In the genomic region with DNA sequence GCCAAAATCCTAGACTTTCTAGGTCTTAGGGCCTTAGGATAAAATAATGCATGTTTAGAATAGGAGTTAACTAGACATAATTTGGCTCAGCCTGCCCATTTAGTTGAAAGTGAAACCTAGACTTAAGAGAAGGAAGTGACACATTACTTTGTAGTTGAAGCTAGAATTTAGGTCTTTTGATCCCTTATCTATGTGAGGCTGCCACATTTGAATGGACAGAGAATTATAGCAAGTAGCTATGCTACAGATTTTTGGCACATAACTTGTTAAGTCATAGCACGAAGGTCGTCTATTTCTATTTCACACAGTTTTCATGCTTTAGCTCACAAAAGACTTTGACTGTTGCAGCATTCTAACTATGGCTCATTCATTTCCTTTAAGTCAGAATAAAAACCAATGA, we compare ENCODE assay signal across 27 mouse cellular contexts. TPM values are rescaled to one million over a fixed set of nuclear protein-coding genes. Genes with fewer than 3 reads are reported as not detected.
DNase-seq lines count a peak whose midpoint lies in the region; ATAC-seq and TF ChIP-seq lines count a peak whose summit lies in the region.
"Had no signal": no experiment of that assay in that cellular context is flagged by ENCODE, and none has a peak within 500 bp of the region (broad histone marks: within the 10 kb centered on the region; RNA-seq: fewer than 3 reads in every experiment).

No protein-coding gene starts in this region.

- no peak for TF ChIP-seq CTCF in MEL (IDR thresholded peaks at IDR 0.05 in 2 of 3, conservative IDR thresholded peaks at IDR 0.05 in 1 of 3; ENCODE audit: control insufficient read depth in 1 of 3, insufficient read depth in 1 of 3, low read depth in 2 of 3, low read length in 3 of 3, poor library complexity in 1 of 3, severe bottlenecking in 1 of 3)

- peak; percentile 4 for DNase-seq in thymus, postnatal 0 days (ENCODE audit: low spot score)
- no peak for DNase-seq in thymus, postnatal 36 days
- DNase-seq in MEL (ENCODE audit: low read depth, low spot score), result peak; percentile 69
- DNase-seq in liver, embryonic 13.5 days, result no peak
- no peak for DNase-seq in limb, embryonic 10.5 days (ENCODE audit: low spot score)
- no peak for DNase-seq in cerebellum, postnatal 10 days
- DNase-seq in adrenal gland, adult 18-20 months (ENCODE audit: low spot score in 2 of 2), result no peak
- no peak for DNase-seq in frontal cortex, adult 2 months (ENCODE audit: extremely low spot score in 1 of 2, low spot score in 1 of 2)
- DNase-seq: adrenal gland, adult 8-10 months; cerebellum, adult 8-10 months; cerebellum, postnatal 36 days; embryo, embryonic 11 days; gastrocnemius, postnatal 14 days; heart, postnatal 14 days; kidney, adult 2 months; kidney, postnatal 4 days; lung, postnatal 36 days; right cerebral cortex, postnatal 4 days; thymus, adult 2 months had no signal

- no peak for ATAC-seq in liver, embryonic 13.5 days (ENCODE audit: low read depth)
- ATAC-seq: forebrain, embryonic 15.5 days; intestine, embryonic 15.5 days; midbrain, embryonic 13.5 days had no signal

- no peaks in the 10 kb centered on the region for H3K9me3 ChIP-seq in MEL (replicated peaks; ENCODE audit: insufficient read depth, low read length)
- no peaks in the 10 kb centered on the region for H3K9me3 ChIP-seq in liver, embryonic 13.5 days (replicated peaks)
- H3K9me3 ChIP-seq in limb, embryonic 10.5 days (replicated peaks), result no peaks in the 10 kb centered on the region
- H3K9me3 ChIP-seq: embryonic facial prominence, embryonic 13.5 days; forebrain, embryonic 10.5 days; forebrain, embryonic 15.5 days; hindbrain, embryonic 10.5 days; hindbrain, embryonic 15.5 days; intestine, embryonic 15.5 days; midbrain, embryonic 13.5 days; neural tube, embryonic 12.5 days had no signal

- 53% methylated on average over 2 of the region's 2 CpGs for WGBS in liver, embryonic 13.5 days (ENCODE audit: insufficient replicate concordance)
- WGBS in limb, embryonic 10.5 days, result 87% methylated on average over 2 of the region's 2 CpGs

- no peaks in the 10 kb centered on the region for H3K27me3 ChIP-seq in MEL (ENCODE audit: control insufficient read depth in 1 of 2, insufficient read depth in 2 of 2, low read length in 2 of 2)
- H3K27me3 ChIP-seq in liver, embryonic 13.5 days, result no peaks in the 10 kb centered on the region
- peaks cover 11% of the 10 kb centered on the region; the same call in 1 of the 2 replicates for H3K27me3 ChIP-seq in limb, embryonic 10.5 days (ENCODE audit: low read depth, poor library complexity, severe bottlenecking)
- H3K27me3 ChIP-seq: embryonic facial prominence, embryonic 13.5 days; forebrain, embryonic 15.5 days; hindbrain, embryonic 15.5 days; intestine, embryonic 15.5 days; midbrain, embryonic 13.5 days; neural tube, embryonic 12.5 days had no signal

- 0 out of 2 replicates have a peak overlapping the region, but pooled peaks have one; percentile 21 for H3K4me2 ChIP-seq in liver, embryonic 13.5 days
- H3K4me2 ChIP-seq: embryonic facial prominence, embryonic 13.5 days; forebrain, embryonic 15.5 days; hindbrain, embryonic 15.5 days; intestine, embryonic 15.5 days; midbrain, embryonic 13.5 days; neural tube, embryonic 12.5 days had no signal

- peak overlapping the region; percentile 63 for H3K27ac ChIP-seq in MEL (ENCODE audit: control insufficient read depth, low read depth, low read length)
- no peak overlapping the region for H3K27ac ChIP-seq in liver, embryonic 13.5 days
- H3K27ac ChIP-seq in limb, embryonic 10.5 days, result no peak overlapping the region
- H3K27ac ChIP-seq: embryonic facial prominence, embryonic 13.5 days; forebrain, embryonic 10.5 days; forebrain, embryonic 15.5 days; hindbrain, embryonic 10.5 days; hindbrain, embryonic 15.5 days; intestine, embryonic 15.5 days; midbrain, embryonic 13.5 days; neural tube, embryonic 12.5 days had no signal

- peak overlapping the region; percentile 58 for H3K9ac ChIP-seq in MEL (ENCODE audit: control insufficient read depth, low read depth, low read length, poor library complexity, severe bottlenecking)
- no peak overlapping the region for H3K9ac ChIP-seq in liver, embryonic 13.5 days
- H3K9ac ChIP-seq: embryonic facial prominence, embryonic 13.5 days; forebrain, embryonic 15.5 days; hindbrain, embryonic 15.5 days; intestine, embryonic 15.5 days; midbrain, embryonic 13.5 days; neural tube, embryonic 12.5 days had no signal

- no peak for TF ChIP-seq EP300 in MEL (IDR thresholded peaks at IDR 0.05; ENCODE audit: low read depth in 1 of 2, low read length in 2 of 2)

- no peak for TF ChIP-seq POLR2A in MEL (IDR thresholded peaks at IDR 0.05; ENCODE audit: control insufficient read depth in 1 of 2, insufficient read depth in 1 of 2, low read depth in 1 of 2, low read length in 2 of 2, poor library complexity in 1 of 2)

- no peak for TF ChIP-seq RAD21 in MEL (IDR thresholded peaks at IDR 0.05; ENCODE audit: low read depth, low read length)

- peak overlapping the region; percentile 7 to 86; a peak in 3 of 4 replicates for H3K4me3 ChIP-seq in MEL (ENCODE audit: control insufficient read depth in 1 of 2, insufficient read depth in 1 of 2, low read depth in 2 of 2, low read length in 2 of 2)
- no peak overlapping the region for H3K4me3 ChIP-seq in liver, embryonic 13.5 days (replicated peaks)
- H3K4me3 ChIP-seq in limb, embryonic 10.5 days, result no peak overlapping the region
- H3K4me3 ChIP-seq: embryonic facial prominence, embryonic 13.5 days; forebrain, embryonic 10.5 days; forebrain, embryonic 15.5 days; hindbrain, embryonic 10.5 days; hindbrain, embryonic 15.5 days; intestine, embryonic 15.5 days; midbrain, embryonic 13.5 days; neural tube, embryonic 12.5 days had no signal

- peaks cover 69% of the 10 kb centered on the region for H3K79me2 ChIP-seq in MEL (ENCODE audit: control insufficient read depth, insufficient read depth, low read length, poor library complexity)

- H3K36me3 ChIP-seq in MEL (ENCODE audit: control insufficient read depth in 1 of 2, insufficient read depth in 2 of 2, low read length in 2 of 2), result peaks cover 2 to 36% of the 10 kb centered on the region in 2 experiments; a peak in 3 of 4 replicates
- no peaks in the 10 kb centered on the region for H3K36me3 ChIP-seq in liver, embryonic 13.5 days
- no peaks in the 10 kb centered on the region for H3K36me3 ChIP-seq in limb, embryonic 10.5 days
- H3K36me3 ChIP-seq: embryonic facial prominence, embryonic 13.5 days; forebrain, embryonic 10.5 days; forebrain, embryonic 15.5 days; hindbrain, embryonic 10.5 days; hindbrain, embryonic 15.5 days; intestine, embryonic 15.5 days; midbrain, embryonic 13.5 days; neural tube, embryonic 12.5 days had no signal

- peaks cover 9 to 12% of the 10 kb centered on the region in 2 experiments for H3K4me1 ChIP-seq in MEL (ENCODE audit: control insufficient read depth in 1 of 2, insufficient read depth in 2 of 2, low read length in 2 of 2)
- H3K4me1 ChIP-seq in liver, embryonic 13.5 days (replicated peaks), result peaks cover 9% of the 10 kb centered on the region
- H3K4me1 ChIP-seq in limb, embryonic 10.5 days, result no peaks in the 10 kb centered on the region
- H3K4me1 ChIP-seq: forebrain, embryonic 10.5 days; forebrain, embryonic 15.5 days; hindbrain, embryonic 10.5 days; intestine, embryonic 15.5 days; midbrain, embryonic 13.5 days; neural tube, embryonic 12.5 days had no signal

TF ChIP-seq in MEL, 35 proteins besides CTCF, POLR2A, EP300 and RAD21:
- TF ChIP-seq GATA1 (IDR thresholded peaks at IDR 0.05; ENCODE audit: low read depth, low read length), result peak; percentile 72
- TF ChIP-seq SIN3A (IDR thresholded peaks at IDR 0.05; ENCODE audit: low read length), result peak; percentile 85
- TF ChIP-seq GABPA (IDR thresholded peaks at IDR 0.05; ENCODE audit: low read depth, low read length), result no peak
- TF ChIP-seq CHD1 (IDR thresholded peaks at IDR 0.05; ENCODE audit: low read depth, low read length), result 0 out of 2 replicates have a peak, but pooled peaks have one; percentile 24
- 0 out of 2 replicates have a peak, but pooled peaks have one; percentile 26 for TF ChIP-seq MYC (IDR thresholded peaks at IDR 0.05; ENCODE audit: low read depth, low read length)
- TF ChIP-seq MAX (IDR thresholded peaks at IDR 0.05; ENCODE audit: low read length), result no peak
- no peak for TF ChIP-seq USF2 (IDR thresholded peaks at IDR 0.05; ENCODE audit: borderline replicate concordance in 1 of 2, insufficient read depth in 1 of 2, low read depth in 1 of 2, low read length in 2 of 2)
- TF ChIP-seq RCOR1 (IDR thresholded peaks at IDR 0.05; ENCODE audit: low read depth, low read length), result 0 out of 2 replicates have a peak, but pooled peaks have one; percentile 14
- no peak for TF ChIP-seq MYB (IDR thresholded peaks at IDR 0.05; ENCODE audit: low read depth, low read length)
- TF ChIP-seq MXI1 (IDR thresholded peaks at IDR 0.05; ENCODE audit: low read depth, low read length), result peak; percentile 55; the same call in 1 of the 2 replicates
- TF ChIP-seq UBTF (IDR thresholded peaks at IDR 0.05; ENCODE audit: borderline replicate concordance, insufficient read depth, low read depth, low read length), result no peak
- 0 out of 2 replicates have a peak, but pooled peaks have one; percentile 27 for TF ChIP-seq HCFC1 (IDR thresholded peaks at IDR 0.05; ENCODE audit: low read depth, low read length)
TF ChIP-seq in MEL: peak in this region for 7.

RNA-seq across cellular contexts. Expression of a gene that starts 4.5 kb away (rescaled TPM):
- 16.1 and 18.3 TPM in 2 replicates for polyA plus RNA-seq in thymus, postnatal 0 days (2015; fragmentation: Nextera tagmentation; extraction: Ambion mirVana)
- total RNA-seq in MEL (2012; rRNA removed), result 7.5 and 10.4 TPM in 2 replicates
- polyA plus RNA-seq in MEL (2012; ENCODE audit: insufficient read depth in 1 of 2, insufficient read length in 2 of 2, low read depth in 1 of 2, low replicate concordance in 2 of 2, missing spikeins in 1 of 2), result 10 to 100 TPM in 1 of 2 experiments, not detected in 1; 20.3 TPM
- polyA plus RNA-seq in liver, embryonic 13.5 days (2015; fragmentation: Nextera tagmentation; extraction: Ambion mirVana), result 5.1 and 6.2 TPM in 2 replicates
- 2.6 and 3.6 TPM in 2 replicates for polyA plus RNA-seq in limb, embryonic 10.5 days (2016; fragmentation: Nextera tagmentation; extraction: Ambion mirVana)
- 10 to 100 TPM in 1 of 2 experiments, 1 to 10 TPM in 1; 9.5 to 12.3 TPM for total RNA-seq in adrenal gland, adult 18-20 months (2021)
- polyA plus RNA-seq in frontal cortex, adult 2 months (2012; rRNA removed), result 8.5 and 10.1 TPM in 2 replicates

Comparison
In these comparisons a context has a peak if more than half of its experiments do, and no peak if none do; other contexts are left out.
1. DNase-seq: peak in thymus, postnatal 0 days (single experiment) and MEL (single experiment); none in thymus, postnatal 36 days (0 of 2), liver, embryonic 13.5 days (single experiment), limb, embryonic 10.5 days (single experiment), cerebellum, postnatal 10 days (0 of 2), adrenal gland, adult 18-20 months (0 of 2) and frontal cortex, adult 2 months (0 of 2).
2. H3K4me3 ChIP-seq: peak in MEL (2 of 2); none in liver, embryonic 13.5 days (single experiment) and limb, embryonic 10.5 days (single experiment).